Mouse (Mus musculus) kidney, postnatal 0 days (tissue): ENCODE measurements around the gene S1pr1. TPM values are rescaled to one million over a fixed set of nuclear protein-coding genes. Genes with fewer than 3 reads are reported as not detected.
A peak's percentile ranks its signal among the peaks of the same experiment; 100 is the strongest.

ENCODE experiments used
- ATAC-seq: fragments of 200-750 bp; cut with Nextera tagmentation; replicated peaks from 2 replicates; pipeline ENCODE4 v1.8.0; 2017; ENCODE audit warnings: low read depth, moderate number of reproducible peaks, moderate TSS enrichment, moderate library complexity; ENCODE audit not compliant: low FRiP score
- DNase-seq: peaks from one replicate; pipeline ENCODE4 v3.0.0-alpha.2; 2016; ENCODE audit warnings: low spot score
- H3K27ac ChIP-seq: fragments of 300-500 bp; sonication (generic); 2 replicates; pipeline ENCODE4 v1.5.1; 2014; ENCODE audit warnings: mild to moderate bottlenecking
- H3K27me3 ChIP-seq: fragments of 300-500 bp; sonication (generic); 2 replicates; pipeline ENCODE4 v1.6.1; 2014; ENCODE audit warnings: low read length, mixed read lengths; ENCODE audit not compliant: insufficient read depth
- H3K36me3 ChIP-seq: fragments of 300-500 bp; sonication (generic); 2 replicates; pipeline ENCODE4 v1.6.1; 2014; ENCODE audit warnings: low read length, mixed read lengths; ENCODE audit not compliant: insufficient read depth
- H3K4me1 ChIP-seq: fragments of 300-500 bp; sonication (generic); replicated peaks from 2 replicates; pipeline ENCODE4 v1.6.1; 2014; ENCODE audit warnings: antibody characterized with exemption, low read length, mixed read lengths; ENCODE audit not compliant: insufficient read depth
- H3K4me2 ChIP-seq: fragments of 300-500 bp; sonication (generic); 2 replicates; pipeline ENCODE4 v1.6.1; 2014; ENCODE audit warnings: mild to moderate bottlenecking, low read length, moderate library complexity, mixed read lengths
- H3K4me3 ChIP-seq: fragments of 300-500 bp; sonication (generic); replicated peaks from 2 replicates; pipeline ENCODE4 v1.5.1; 2014; ENCODE audit warnings: low read depth, low read length
- H3K9ac ChIP-seq: fragments of 300-500 bp; sonication (generic); 2 replicates; pipeline ENCODE4 v1.6.1; 2014; ENCODE audit warnings: low read depth, low read length
- H3K9me3 ChIP-seq: fragments of 300-500 bp; sonication (generic); replicated peaks from 2 replicates; pipeline ENCODE4 v1.6.1; 2016; ENCODE audit warnings: low read length, inconsistent platforms, mixed read lengths
- CTCF ChIP-seq: IDR thresholded peaks from 2 replicates; pipeline ENCODE4 v1.5.1; 2016; ENCODE audit warnings: antibody characterized with exemption, low read depth, mild to moderate bottlenecking, moderate library complexity
- WGBS: fragments of 180-500 bp; shearing (Covaris S2); extraction: QIAGEN DNeasy Blood & Tissue Kit; methylation state at CpG from one replicate; pipeline ENCODE4 v1.1.7; 2014; 5-methylcytosine and 5-hydroxymethylcytosine counted together
- polyA plus RNA-seq: library from polyadenylated mRNA; unstranded; fragments of >200 nt; fragmentation: Nextera tagmentation; extraction: Ambion mirVana; gene quantifications from 2 replicates; pipeline ENCODE4 v1.2.1, GENCODE M21; 2015

Gene S1pr1
- 17.8 and 20.1 TPM in 2 replicates for polyA plus RNA-seq

GRCm38 (mm10) chr3:115714671-115715651, at the start of gene S1pr1:
Gene S1pr1 (minus strand): TSS chr3:115715072.
- H3K4me1 ChIP-seq: no peaks in the 10 kb centered on the region
- no peaks in the 10 kb centered on the region for H3K9me3 ChIP-seq
- peak; percentile 33; the same call in 1 of the 2 replicates for TF ChIP-seq CTCF
- peak; percentile 77 for ATAC-seq
- H3K9ac ChIP-seq: peak within 1 kb of the TSS; percentile 62
- peak; percentile 91 for DNase-seq
- H3K4me2 ChIP-seq: peak within 1 kb of the TSS; percentile 93
- peak within 1 kb of the TSS; percentile 63 for H3K4me3 ChIP-seq
- H3K27ac ChIP-seq: peak within 1 kb of the TSS; percentile 77
- WGBS: under 1% methylated on average over 51 of the region's 51 CpGs
- H3K27me3 ChIP-seq: no peaks in the 10 kb centered on the region
- H3K36me3 ChIP-seq: no peaks in the 10 kb centered on the region

GRCm38 (mm10) chr3:115763292-115763691, 48.4 kb upstream of the S1pr1 start:
- Histone ChIP-seq H3K27ac (no peak overlapping the region), H3K4me1 (no peaks in the 10 kb centered on the region), H3K4me2 (no peak overlapping the region), H3K4me3 (no peak overlapping the region), H3K9me3 (no peaks in the 10 kb centered on the region), H3K36me3 (no peaks in the 10 kb centered on the region), H3K9ac (no peak overlapping the region), H3K27me3 (no peaks in the 10 kb centered on the region)
- WGBS: 24% methylated on average over 6 of the region's 6 CpGs
- no peak for TF ChIP-seq CTCF
- peak; percentile 25 for DNase-seq
- ATAC-seq: 0 out of 2 replicates have a peak, but pooled peaks have one; percentile 40

DNA sequence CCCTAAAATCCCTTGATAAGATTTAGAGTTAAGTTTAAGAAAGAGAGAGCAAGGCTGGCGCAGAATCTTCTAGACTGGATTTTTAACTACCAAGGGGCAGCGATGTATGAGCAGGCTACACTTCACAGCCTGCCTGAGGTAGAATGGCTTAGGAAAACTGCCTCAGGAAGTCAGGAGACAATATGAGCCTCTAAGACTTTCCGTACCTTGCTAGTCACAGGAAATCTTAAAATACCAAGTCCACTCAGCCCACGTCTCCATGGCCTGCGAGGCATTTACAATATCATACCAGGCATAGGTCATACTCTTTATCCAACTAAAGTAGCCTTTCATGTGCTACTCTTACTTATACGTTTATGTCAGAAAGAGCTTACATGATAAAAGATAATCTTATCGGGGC, 48.0 kb upstream of the S1pr1 start:
- Histone ChIP-seq H3K4me2 (no peak overlapping the region), H3K27me3 (no peaks in the 10 kb centered on the region), H3K36me3 (no peaks in the 10 kb centered on the region), H3K9me3 (no peaks in the 10 kb centered on the region), H3K4me1 (no peaks in the 10 kb centered on the region), H3K27ac (no peak overlapping the region), H3K9ac (no peak overlapping the region), H3K4me3 (no peak overlapping the region)
- 63% methylated on average over 7 of the region's 7 CpGs for WGBS
- ATAC-seq (no peak), DNase-seq (no peak)
- no peak for TF ChIP-seq CTCF

DNA sequence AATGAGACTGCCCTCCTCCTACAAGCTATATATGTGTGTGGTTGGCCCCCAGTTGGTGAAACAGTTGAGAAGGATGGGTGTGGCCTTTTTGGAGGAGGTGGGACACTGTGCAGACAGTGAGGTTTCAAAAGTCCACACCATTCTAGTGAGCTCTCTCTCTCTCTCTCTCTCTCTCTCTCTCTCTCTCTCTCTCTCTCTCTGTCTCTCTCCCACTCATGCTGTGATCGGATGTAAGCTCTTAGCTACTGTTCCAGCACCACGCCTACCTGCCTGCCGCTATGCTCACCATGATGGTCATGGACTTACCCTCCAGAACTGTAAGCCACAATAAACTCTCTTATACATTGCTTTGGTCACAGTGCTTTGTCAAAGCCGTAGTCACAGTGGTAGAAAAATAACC, 44.8 kb upstream of the S1pr1 start:
- Histone ChIP-seq H3K9ac (no peak overlapping the region), H3K36me3 (no peaks in the 10 kb centered on the region), H3K4me2 (no peak overlapping the region), H3K4me1 (no peaks in the 10 kb centered on the region), H3K4me3 (no peak overlapping the region), H3K27ac (no peak overlapping the region), H3K9me3 (no peaks in the 10 kb centered on the region), H3K27me3 (no peaks in the 10 kb centered on the region)
- no peak for TF ChIP-seq CTCF
- ATAC-seq (no peak), DNase-seq (no peak)
- 95% methylated on average over 4 of the region's 4 CpGs for WGBS

- peak; percentile 21 for DNase-seq
- H3K27ac ChIP-seq: no peak overlapping the region
- H3K4me3 ChIP-seq: no peak overlapping the region
- H3K9ac ChIP-seq: no peak overlapping the region
- 11% methylated on average over 9 of the region's 9 CpGs for WGBS
- peak; percentile 67; the same call in 1 of the 2 replicates for ATAC-seq
- no peaks in the 10 kb centered on the region for H3K36me3 ChIP-seq
- no peaks in the 10 kb centered on the region for H3K4me1 ChIP-seq
- H3K9me3 ChIP-seq: no peaks in the 10 kb centered on the region
- H3K27me3 ChIP-seq: no peaks in the 10 kb centered on the region
- no peak for TF ChIP-seq CTCF
- H3K4me2 ChIP-seq: peak overlapping the region; percentile 41
These were observed 43.6 kb upstream of the S1pr1 start for GRCm38 (mm10) chr3:115758455-115758912.

DNA sequence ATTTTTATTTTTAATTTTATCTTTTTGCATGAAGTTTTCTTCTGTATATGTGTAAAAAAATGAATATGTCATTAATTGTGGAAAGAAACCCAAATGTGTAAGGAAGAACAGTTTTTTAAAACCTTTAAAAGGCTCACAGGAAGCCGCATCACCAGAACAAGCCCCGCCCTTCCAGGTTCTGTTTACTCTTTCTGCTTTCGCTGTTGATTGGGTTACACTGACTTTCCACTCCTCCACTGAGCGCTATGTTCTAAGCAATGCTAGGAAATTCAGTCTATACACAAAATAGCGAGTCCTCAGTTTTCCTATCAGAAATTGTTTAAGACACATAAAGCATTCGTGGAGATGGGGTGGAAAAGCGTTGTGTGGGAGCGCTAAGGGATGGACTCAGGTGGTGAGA, 39.6 kb upstream of the S1pr1 start:
- DNase-seq (no peak), ATAC-seq (no peak)
- Histone ChIP-seq H3K27me3 (no peaks in the 10 kb centered on the region), H3K4me3 (no peak overlapping the region), H3K27ac (no peak overlapping the region), H3K4me2 (no peak overlapping the region), H3K9me3 (no peaks in the 10 kb centered on the region), H3K4me1 (no peaks in the 10 kb centered on the region), H3K9ac (no peak overlapping the region), H3K36me3 (no peaks in the 10 kb centered on the region)
- WGBS: 52% methylated on average over 8 of the region's 8 CpGs
- TF ChIP-seq CTCF: no peak
